Mouse (Mus musculus) large intestine, adult 2 months (tissue): Measurements from ENCODE around the gene Cradd. TPM values are rescaled to one million over a fixed set of nuclear protein-coding genes. Genes with fewer than 3 reads are reported as not detected.

Experiments
- DNase-seq: peaks from one replicate; pipeline ENCODE4 v3.0.0-alpha.2; 2012; ENCODE audit warnings: low read depth, low spot score
- WGBS: fragments of 180-500 bp; shearing (Covaris S2); methylation state at CpG from one replicate; pipeline ENCODE4 v1.1.7; 2018; 5-methylcytosine and 5-hydroxymethylcytosine counted together
- polyA plus RNA-seq: library from polyadenylated mRNA; depleted of rRNA; stranded (reverse); fragments of >200 nt; gene quantifications from 2 replicates; pipeline ENCODE4 v1.2.3, GENCODE M21; 2012

The Cradd gene
- polyA plus RNA-seq, 1 experiment: 13.4 TPM

- no peak for DNase-seq
- 86% methylated on average over 16 of the region's 16 CpGs for WGBS
Measured at GRCm38 (mm10) chr10:95189550-95190211, 134.3 kb downstream of the Cradd start.

DNA sequence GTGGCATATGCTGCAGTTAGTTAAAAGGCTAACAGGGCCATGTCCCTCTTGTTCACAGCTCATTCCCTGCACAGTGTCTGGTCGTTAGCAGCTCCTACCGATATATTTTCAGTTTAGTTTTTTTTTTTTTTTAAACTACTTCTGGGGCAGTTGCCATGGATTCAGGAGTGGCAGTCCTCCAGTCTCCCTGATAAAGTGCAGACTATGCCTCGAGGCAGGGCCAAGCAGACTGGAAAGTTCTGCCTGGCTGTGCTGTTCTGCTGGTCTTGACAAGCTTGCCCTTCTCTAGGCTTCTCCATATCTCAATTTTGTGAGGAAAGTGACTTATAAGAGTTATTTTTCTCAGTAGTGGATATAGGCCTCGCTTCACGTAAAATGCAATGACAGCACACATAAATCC lies 139.7 kb downstream of the Cradd start:
- WGBS: 77% methylated on average over 5 of the region's 5 CpGs
- no peak for DNase-seq

DNA sequence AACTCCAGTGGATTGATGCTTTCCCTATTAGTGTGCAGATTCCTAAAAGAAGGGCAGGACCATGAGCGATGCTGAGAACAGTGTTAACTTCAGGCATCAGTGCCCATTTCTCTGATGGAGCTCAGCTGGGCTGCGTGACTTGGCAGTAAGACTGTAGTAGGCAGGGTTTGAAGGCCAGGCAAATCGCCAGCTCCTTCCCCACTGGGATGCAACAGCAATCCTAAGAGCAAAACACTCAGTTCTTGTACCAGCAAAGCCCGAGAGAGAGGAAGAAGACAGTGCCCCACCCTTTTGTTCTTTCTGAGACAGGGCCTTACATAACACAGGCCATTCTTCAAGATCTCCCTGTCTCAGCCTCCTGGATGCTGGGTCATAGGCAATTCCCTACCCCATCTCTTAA lies 140.9 kb downstream of the Cradd start:
- 60% methylated on average over 4 of the region's 4 CpGs for WGBS
- no peak for DNase-seq

DNA sequence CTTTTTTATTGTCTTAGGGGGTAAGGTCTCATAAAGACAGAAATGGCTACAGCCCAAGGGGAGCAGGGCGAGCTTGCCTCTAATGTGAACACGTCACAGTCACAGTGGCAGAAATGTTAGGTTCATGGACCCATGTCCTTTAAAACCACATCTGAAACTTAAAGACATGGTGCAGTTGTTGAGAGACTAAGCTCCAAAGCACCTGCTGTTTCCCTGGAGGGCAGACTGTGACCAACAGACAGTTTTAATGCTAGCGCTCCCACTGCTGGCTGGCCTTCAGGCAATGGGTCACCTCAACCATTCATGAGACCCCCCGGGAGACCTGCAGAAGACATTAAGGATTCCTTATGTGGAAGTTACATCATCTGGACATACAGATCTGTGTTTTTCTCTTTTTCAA lies 141.5 kb downstream of the Cradd start:
- DNase-seq: no peak
- WGBS: 90% methylated on average over 4 of the region's 4 CpGs

DNA sequence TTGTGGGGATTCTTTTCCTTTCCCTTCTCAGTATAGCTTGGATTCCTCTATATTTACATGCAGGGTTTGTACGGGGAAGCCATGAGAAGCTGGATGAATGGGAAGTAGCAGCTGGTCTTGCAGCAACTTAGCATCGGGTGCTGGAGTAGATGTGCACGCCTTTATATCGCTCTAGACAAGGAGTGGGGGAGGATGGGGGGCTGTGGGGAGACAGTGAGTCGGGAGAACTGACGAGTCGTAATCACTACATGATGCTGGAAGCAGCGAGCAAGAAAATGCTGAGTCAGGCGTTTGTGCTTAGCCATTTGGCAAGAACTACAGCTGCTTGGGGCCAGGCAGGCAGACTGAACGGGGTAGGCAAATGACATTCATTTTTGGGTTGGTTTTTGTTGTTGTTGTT lies 142.4 kb downstream of the Cradd start:
- 75% methylated on average over 10 of the region's 10 CpGs for WGBS
- no peak for DNase-seq

GRCm38 (mm10) chr10:95180900-95181299 lies 143.0 kb downstream of the Cradd start:
- no peak for DNase-seq
- WGBS: 76% methylated on average over 3 of the region's 3 CpGs

GRCm38 (mm10) chr10:95180177-95180576 lies 143.8 kb downstream of the Cradd start:
- DNase-seq: no peak
- 64% methylated on average over 8 of the region's 8 CpGs for WGBS

DNA sequence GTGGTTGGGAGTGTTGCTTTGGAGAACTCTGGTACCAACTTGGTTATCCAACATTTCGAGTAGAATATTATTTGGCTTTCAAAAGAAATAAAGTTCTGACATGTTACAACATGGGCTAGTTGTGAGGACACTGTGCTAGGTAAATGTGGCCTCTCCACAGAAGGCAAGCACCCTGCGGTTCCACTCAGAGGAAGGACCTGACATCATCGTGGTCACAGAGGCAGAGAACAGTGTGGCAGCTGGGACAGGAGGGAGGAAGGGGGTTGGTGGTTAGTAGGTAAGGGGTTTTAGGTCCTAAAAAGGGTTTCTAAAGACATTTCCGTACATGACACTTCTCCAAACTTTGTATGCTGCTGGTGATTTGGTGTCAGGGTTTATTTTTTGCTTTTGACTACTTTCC lies 145.1 kb downstream of the Cradd start:
- 79% methylated on average over 4 of the region's 4 CpGs for WGBS
- no peak for DNase-seq

GRCm38 (mm10) chr10:95175423-95176120 lies 148.4 kb downstream of the Cradd start:
- DNase-seq: no peak
- WGBS: 81% methylated on average over 26 of the region's 26 CpGs

- 71% methylated on average over 6 of the region's 6 CpGs for WGBS
Measured at GRCm38 (mm10) chr10:95174260-95174659, 149.7 kb downstream of the Cradd start.

GRCm38 (mm10) chr10:95170721-95171354 lies 153.1 kb downstream of the Cradd start:
- DNase-seq: no peak

More at GRCm38 (mm10) chr10:95174260-95174659, 149.7 kb downstream of the Cradd start:
- no peak for DNase-seq

DNA sequence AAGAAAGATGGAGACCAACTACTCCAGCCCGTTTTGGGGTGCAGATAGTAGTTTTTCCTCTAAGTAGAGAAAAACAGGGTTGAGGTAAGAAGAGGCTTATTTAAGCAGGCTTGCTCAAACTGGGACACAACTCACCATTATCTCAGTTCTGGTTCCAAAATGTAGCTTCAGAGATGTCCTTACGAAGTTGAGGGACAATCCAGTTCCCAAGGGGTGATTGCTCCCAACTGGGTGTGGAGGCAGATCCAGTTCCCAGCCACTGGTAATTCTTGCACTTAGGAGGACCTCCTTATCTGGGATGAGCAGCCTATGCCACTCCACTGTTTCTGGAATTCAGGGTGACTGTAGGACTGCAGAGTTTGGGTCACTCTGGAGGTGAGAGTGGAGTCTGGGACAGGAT lies 159.0 kb downstream of the Cradd start:
- 94% methylated on average over 2 of the region's 2 CpGs for WGBS
- DNase-seq: no peak

More at GRCm38 (mm10) chr10:95170721-95171354, 153.1 kb downstream of the Cradd start:
- WGBS: 92% methylated on average over 9 of the region's 9 CpGs

GRCm38 (mm10) chr10:95162691-95163374 lies 161.1 kb downstream of the Cradd start:
- WGBS: 60% methylated on average over 8 of the region's 8 CpGs

GRCm38 (mm10) chr10:95159675-95160256 lies 164.2 kb downstream of the Cradd start:
- DNase-seq: no peak
- 74% methylated on average over 9 of the region's 9 CpGs for WGBS

More at GRCm38 (mm10) chr10:95162691-95163374, 161.1 kb downstream of the Cradd start:
- DNase-seq: no peak

DNA sequence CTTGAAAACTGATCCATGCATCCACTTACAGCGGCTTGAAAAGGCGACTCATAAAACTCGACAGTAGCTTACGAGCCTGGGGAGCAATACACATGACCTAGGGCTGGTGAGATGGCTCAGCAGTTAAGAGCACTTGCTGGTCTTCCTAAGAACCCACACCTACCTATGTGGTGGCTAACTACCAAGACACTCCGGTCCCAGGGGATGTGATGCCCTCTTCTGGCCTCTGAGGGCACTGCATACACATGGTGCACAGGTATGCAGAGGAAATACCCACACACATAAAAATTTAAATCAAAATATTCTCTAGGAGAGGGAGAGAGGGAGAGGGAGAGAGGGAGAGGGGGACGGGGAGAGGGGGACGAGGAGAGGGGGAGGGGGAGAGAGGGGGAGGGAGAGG lies 167.5 kb downstream of the Cradd start:
- WGBS: 91% methylated on average over 5 of the region's 7 CpGs
- no peak for DNase-seq

DNA sequence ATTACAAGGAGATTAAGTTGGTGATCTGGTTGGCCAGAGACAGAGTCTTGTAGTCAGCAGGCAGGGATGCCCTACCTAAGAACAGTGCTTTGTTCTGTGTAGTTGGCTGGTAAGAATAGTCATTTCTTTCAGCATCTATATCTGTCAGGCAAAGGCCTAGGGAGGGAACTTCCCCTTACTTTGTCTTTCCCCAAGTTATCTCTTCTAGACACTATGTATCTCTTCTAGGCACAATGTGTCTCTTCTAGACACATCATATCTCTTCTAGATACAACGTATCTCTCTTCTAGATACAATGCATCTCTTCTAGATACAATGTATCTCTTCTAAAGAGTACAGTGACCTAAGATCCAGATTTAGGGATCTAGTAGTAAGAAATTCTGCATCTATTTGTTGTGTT lies 169.3 kb downstream of the Cradd start:
- 94% methylated on average over 1 of the region's 1 CpGs for WGBS
- DNase-seq: no peak

- DNase-seq: no peak
- 90% methylated on average over 7 of the region's 7 CpGs for WGBS
Measured at GRCm38 (mm10) chr10:95153224-95153623, 170.7 kb downstream of the Cradd start.

GRCm38 (mm10) chr10:95152503-95152989 lies 171.4 kb downstream of the Cradd start:
- 29% methylated on average over 9 of the region's 9 CpGs for WGBS
- DNase-seq: no peak

DNA sequence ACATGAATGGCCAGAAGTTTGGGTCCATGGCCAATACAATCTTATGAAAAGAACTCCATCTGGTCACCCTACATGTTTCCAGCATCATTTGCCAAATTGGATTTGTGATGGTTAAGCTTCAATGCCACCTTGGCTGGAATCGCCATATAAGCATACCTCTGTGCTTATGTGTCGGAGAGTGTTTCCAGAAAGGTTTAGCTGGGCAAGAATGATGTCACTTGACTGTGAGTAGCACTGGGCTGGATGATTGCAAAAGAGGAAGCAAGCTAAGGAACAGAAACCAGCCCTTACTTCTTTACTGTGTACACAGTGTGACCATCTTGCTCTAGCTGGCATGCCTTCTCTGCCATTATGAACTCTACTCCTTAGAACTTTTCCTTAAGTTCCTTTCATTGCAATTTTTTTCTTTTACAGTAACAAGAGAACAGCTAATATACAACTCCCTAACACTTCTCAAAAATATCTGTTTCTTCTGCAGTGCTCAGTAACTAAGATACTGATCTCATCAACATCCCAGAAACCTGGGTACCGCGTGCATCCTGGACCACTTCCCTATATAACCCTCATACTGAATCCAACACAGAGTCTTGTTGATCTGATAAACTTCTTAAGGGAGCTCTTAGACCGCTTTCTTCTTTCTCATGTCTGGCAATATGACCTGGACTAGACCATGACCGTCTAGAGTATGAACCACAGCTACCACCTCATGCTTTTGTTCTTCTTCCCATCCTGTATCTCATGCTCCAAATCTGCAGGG lies 172.7 kb downstream of the Cradd start:
- DNase-seq: no peak
- WGBS: 94% methylated on average over 6 of the region's 6 CpGs
